Mouse (Mus musculus) CH12.LX (cell line): Measurements from ENCODE around the gene Car10. TPM values are rescaled to one million over a fixed set of nuclear protein-coding genes. Genes with fewer than 3 reads are reported as not detected.

Experiments
- DNase-seq: peaks from one replicate; pipeline ENCODE4 v3.0.0-alpha.2; 2013; ENCODE audit errors: extremely low read depth
- H3K27ac ChIP-seq: 2 replicates; pipeline ENCODE4 v1.5.1; 2012; ENCODE audit warnings: low read depth, mild to moderate bottlenecking, control low read depth, moderate library complexity; ENCODE audit not compliant: insufficient read depth
- H3K27me3 ChIP-seq: replicated peaks from 2 replicates; pipeline ENCODE3; 2012; ENCODE audit warnings: inconsistent platforms
- H3K36me3 ChIP-seq, 2 experiments: replicated peaks in 1 of 2; 2 replicates each; pipeline versions ENCODE3 to v1.6.1; 2012; ENCODE audit warnings: inconsistent platforms in 1 of 2, low read length in 1 of 2, mild to moderate bottlenecking in 1 of 2, mixed read lengths in 1 of 2, moderate library complexity in 1 of 2; ENCODE audit not compliant: control insufficient read depth in 1 of 2, insufficient read depth in 1 of 2
- H3K4me1 ChIP-seq, 2 experiments: 2 replicates each; pipeline ENCODE4 v1.6.1; 2012; ENCODE audit warnings: inconsistent platforms in 1 of 2, moderate library complexity in 1 of 2; ENCODE audit not compliant: insufficient read depth in 2 of 2, control insufficient read depth in 1 of 2
- H3K4me2 ChIP-seq: 2 replicates; pipeline ENCODE4 v1.6.1; 2012; ENCODE audit warnings: low read depth, mild to moderate bottlenecking, control low read depth; ENCODE audit not compliant: poor library complexity, insufficient read depth, severe bottlenecking
- H3K4me3 ChIP-seq, 3 experiments: fragments of 150-350 bp in 1 of 3; sonication (generic) in 1 of 3; replicated peaks in 1 of 3; 2 replicates each; pipeline versions ENCODE3 to v1.5.1; 2011 to 2012; ENCODE audit warnings: low read depth in 2 of 3, low read length in 2 of 3, mild to moderate bottlenecking in 2 of 3, moderate library complexity in 2 of 3, control low read depth in 1 of 3, improper control_type of control experiment in 1 of 3, inconsistent platforms in 1 of 3, mixed read lengths in 1 of 3; ENCODE audit not compliant: poor library complexity in 1 of 3
- H3K79me2 ChIP-seq: replicated peaks from 2 replicates; pipeline ENCODE4 v1.6.1; 2012; ENCODE audit warnings: mild to moderate bottlenecking, moderate library complexity; ENCODE audit not compliant: control insufficient read depth, poor library complexity, insufficient read depth, severe bottlenecking; ENCODE audit errors: extremely low read depth
- H3K9ac ChIP-seq: 2 replicates; pipeline ENCODE4 v1.6.1; 2012; ENCODE audit warnings: low read depth, mild to moderate bottlenecking, control low read depth, moderate library complexity; ENCODE audit not compliant: insufficient read depth
- H3K9me3 ChIP-seq: replicated peaks from 2 replicates; pipeline ENCODE3; 2012; ENCODE audit warnings: low read length, inconsistent platforms, mixed read lengths
- BHLHE40 ChIP-seq: IDR thresholded peaks from 2 replicates; pipeline ENCODE4 v1.6.1; 2011; ENCODE audit warnings: mild to moderate bottlenecking, low read depth, low read length, improper control_type of control experiment
- CHD1 ChIP-seq: IDR thresholded peaks from 2 replicates; pipeline ENCODE4 v1.6.1; 2012; ENCODE audit warnings: low read depth, low read length, improper control_type of control experiment, inconsistent platforms
- CHD2 ChIP-seq: IDR thresholded peaks from 2 replicates; pipeline ENCODE4 v1.6.1; 2011; ENCODE audit warnings: low read length, improper control_type of control experiment
- CTCF ChIP-seq, 2 experiments: IDR thresholded peaks in 1 of 2; conservative IDR thresholded peaks in 1 of 2; 2 replicates each; pipeline ENCODE4 v1.5.1; 2011 to 2012; ENCODE audit warnings: low read depth in 2 of 2, low read length in 2 of 2, improper control_type of control experiment in 1 of 2, inconsistent platforms in 1 of 2, mild to moderate bottlenecking in 1 of 2, moderate library complexity in 1 of 2
- E2F4 ChIP-seq: IDR thresholded peaks from 2 replicates; pipeline ENCODE4 v1.6.1; 2011; ENCODE audit warnings: low read depth, low read length, improper control_type of control experiment; ENCODE audit not compliant: insufficient replicate concordance
- ELF1 ChIP-seq: IDR thresholded peaks from 2 replicates; pipeline ENCODE4 v1.6.1; 2014; ENCODE audit warnings: low read depth, mild to moderate bottlenecking, inconsistent platforms, low read length, improper control_type of control experiment
- EP300 ChIP-seq: IDR thresholded peaks from 2 replicates; pipeline ENCODE4 v1.6.1; 2011; ENCODE audit warnings: low read length, improper control_type of control experiment
- ETS1 ChIP-seq: conservative IDR thresholded peaks from 2 replicates; pipeline ENCODE4 v1.6.1; 2012; ENCODE audit warnings: low read depth, mild to moderate bottlenecking, inconsistent platforms, low read length, improper control_type of control experiment, moderate library complexity
- GABPA ChIP-seq: IDR thresholded peaks from 2 replicates; pipeline ENCODE4 v1.6.1; 2012; ENCODE audit warnings: low read depth, low read length, improper control_type of control experiment, inconsistent platforms; ENCODE audit not compliant: insufficient replicate concordance
- HCFC1 ChIP-seq: IDR thresholded peaks from 2 replicates; pipeline ENCODE4 v1.6.1; 2012; ENCODE audit warnings: low read depth, mild to moderate bottlenecking, inconsistent platforms, low read length, improper control_type of control experiment
- JUN ChIP-seq: IDR thresholded peaks from 2 replicates; pipeline ENCODE4 v1.6.1; 2011; ENCODE audit warnings: low read depth, mild to moderate bottlenecking, low read length, improper control_type of control experiment, moderate library complexity; ENCODE audit not compliant: insufficient read depth
- JUND ChIP-seq: conservative IDR thresholded peaks from 2 replicates; pipeline ENCODE4 v1.6.1; 2011; ENCODE audit warnings: low read depth, low read length, improper control_type of control experiment
- KAT2A ChIP-seq: IDR thresholded peaks from 2 replicates; pipeline ENCODE4 v1.6.1; 2012; ENCODE audit warnings: low read length, improper control_type of control experiment, inconsistent platforms; ENCODE audit not compliant: insufficient replicate concordance
- MAX ChIP-seq: IDR thresholded peaks from 2 replicates; pipeline ENCODE4 v1.6.1; 2011; ENCODE audit warnings: low read length, improper control_type of control experiment
- MEF2A ChIP-seq: IDR thresholded peaks from 2 replicates; pipeline ENCODE4 v1.6.1; 2014; ENCODE audit warnings: low read depth, mild to moderate bottlenecking, inconsistent platforms, low read length, improper control_type of control experiment, borderline replicate concordance
- MXI1 ChIP-seq: IDR thresholded peaks from 2 replicates; pipeline ENCODE4 v1.6.1; 2011; ENCODE audit warnings: mild to moderate bottlenecking, low read depth, low read length, improper control_type of control experiment
- NRF1 ChIP-seq: IDR thresholded peaks from 2 replicates; pipeline ENCODE4 v1.6.1; 2014; ENCODE audit warnings: low read depth, mild to moderate bottlenecking, inconsistent platforms, low read length, improper control_type of control experiment, moderate library complexity
- PAX5 ChIP-seq: IDR thresholded peaks from 2 replicates; pipeline ENCODE4 v1.6.1; 2012; ENCODE audit warnings: low read length, inconsistent platforms, mixed read lengths
- POLR2A ChIP-seq: IDR thresholded peaks from 2 replicates; pipeline ENCODE4 v1.6.1; 2011; ENCODE audit warnings: low read depth, mild to moderate bottlenecking, improper control_type of control experiment, low read length
- RAD21 ChIP-seq: IDR thresholded peaks from 2 replicates; pipeline ENCODE4 v1.6.1; 2011; ENCODE audit warnings: low read depth, mild to moderate bottlenecking, low read length, improper control_type of control experiment, moderate library complexity
- RCOR1 ChIP-seq: conservative IDR thresholded peaks from 2 replicates; pipeline ENCODE4 v1.6.1; 2012; ENCODE audit warnings: low read depth, mild to moderate bottlenecking, inconsistent platforms, low read length, improper control_type of control experiment
- TCF12 ChIP-seq: IDR thresholded peaks from 2 replicates; pipeline ENCODE4 v1.6.1; 2014; ENCODE audit warnings: low read depth, mild to moderate bottlenecking, inconsistent platforms, low read length, improper control_type of control experiment
- UBTF ChIP-seq: IDR thresholded peaks from 2 replicates; pipeline ENCODE4 v1.6.1; 2012; ENCODE audit warnings: low read depth, mild to moderate bottlenecking, inconsistent platforms, low read length, improper control_type of control experiment, moderate library complexity
- ZKSCAN1 ChIP-seq: IDR thresholded peaks from 2 replicates; pipeline ENCODE4 v1.6.1; 2012; ENCODE audit warnings: low read depth, inconsistent platforms, low read length, improper control_type of control experiment, borderline replicate concordance
- dilution Hi-C: fragments of 300-500 bp; cut with MboI; formaldehyde crosslinking; loops from 2 replicates; pipeline ENCODE4 v1.14.3; 2020; ENCODE audit warnings: low sequenced_read_pairs; ENCODE audit not compliant: extremely low pct_unique_long_range_greater_than_20kb, extremely low pct_ligation_motif_present
- in situ Hi-C: fragments of 300-500 bp; cut with MboI; formaldehyde crosslinking; loops from 3 replicates; pipeline ENCODE4 v1.14.3; 2019; ENCODE audit warnings: low sequenced_read_pairs, low pct_ligation_motif_present, low pct_unique_long_range_greater_than_20kb, mixed read lengths
- polyA plus RNA-seq: library from polyadenylated mRNA; unstranded; fragments of >175 nt; gene quantifications from 2 replicates; pipeline ENCODE4 v1.2.1, GENCODE M21; 2012; ENCODE audit warnings: low read depth; ENCODE audit not compliant: insufficient read length
- total RNA-seq, 2 experiments: library from RNA; depleted of rRNA; stranded (reverse); fragments of 300-350 nt in 1 of 2; fragments of >200 nt in 1 of 2; gene quantifications; 2 replicates each; pipeline ENCODE4 v1.2.3; 2012 to 2014

The Car10 gene
- total and polyA plus RNA-seq, 3 experiments = not detected

- dilution Hi-C loops = no loop called here
- in situ Hi-C loops = no loop called here
- Histone ChIP-seq H3K9me3 (no peaks in the 10 kb centered on the region), H3K4me2 (no peak overlapping the region), H3K36me3 (no peaks in the 10 kb centered on the region), H3K4me3 (no peak overlapping the region), H3K4me1 (peaks cover 3 to 8% of the 10 kb centered on the region in 2 experiments; a peak in 2 of 4 replicates), H3K27ac (no peak overlapping the region), H3K79me2 (no peaks in the 10 kb centered on the region), H3K9ac (no peak overlapping the region), H3K27me3 (peaks cover 32% of the 10 kb centered on the region)
- TF ChIP-seq MEF2A (no peak), ZKSCAN1 (no peak), UBTF (no peak), RCOR1 (no peak), MXI1 (no peak), CHD2 (no peak), PAX5 (no peak), ELF1 (no peak), RAD21 (no peak), MAX (no peak), POLR2A (no peak), TCF12 (no peak), KAT2A (no peak), NRF1 (no peak), CHD1 (no peak), CTCF (conservative IDR thresholded peaks at IDR 0.05 in 1 of 2, IDR thresholded peaks at IDR 0.05 in 1 of 2; ENCODE audit: low read depth in 2 of 2, low read length in 2 of 2) (no peak), GABPA (no peak), EP300 (no peak), BHLHE40 (no peak)
- no peak for DNase-seq
These were observed 500.3 kb downstream of the Car10 start for GRCm38 (mm10) chr11:93598175-93598574.

DNA sequence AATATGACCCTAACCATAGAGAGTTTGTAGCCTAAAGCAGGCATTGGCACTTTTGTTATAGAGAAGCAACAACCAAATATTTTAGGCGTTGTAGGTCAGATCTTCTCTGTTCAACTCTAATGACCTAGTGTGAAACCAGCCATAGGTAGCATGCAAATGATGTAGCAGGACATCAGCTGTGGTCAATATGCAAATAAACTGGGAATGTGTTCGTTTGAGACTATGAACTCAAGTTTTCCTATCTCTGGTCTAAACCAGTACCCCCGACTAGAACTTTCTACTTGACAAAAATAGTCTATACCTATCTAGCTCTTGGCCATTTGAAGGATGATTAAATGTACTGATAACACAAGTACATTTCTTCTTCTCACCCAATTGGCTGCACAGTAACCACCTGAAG is 501.9 kb downstream of the Car10 start:
- no peak overlapping the region for H3K4me3 ChIP-seq
- dilution Hi-C loops (no loop called here), in situ Hi-C loops (no loop called here)
- no peaks in the 10 kb centered on the region for H3K9me3 ChIP-seq
- H3K27ac ChIP-seq = no peak overlapping the region
- peaks cover 23% of the 10 kb centered on the region for H3K27me3 ChIP-seq
- peaks cover 3 to 8% of the 10 kb centered on the region in 2 experiments; a peak in 2 of 4 replicates for H3K4me1 ChIP-seq
- peak; percentile 9 for DNase-seq
- H3K36me3 ChIP-seq = no peaks in the 10 kb centered on the region
- no peak overlapping the region for H3K9ac ChIP-seq
- no peak overlapping the region for H3K4me2 ChIP-seq
- no peaks in the 10 kb centered on the region for H3K79me2 ChIP-seq
- TF ChIP-seq ETS1 (peak; percentile 66; the same call in 1 of the 2 replicates), EP300 (peak; percentile 70; the same call in 1 of the 2 replicates), MEF2A (peak; percentile 76), CHD1 (no peak), JUND (peak; percentile 63), HCFC1 (no peak), E2F4 (no peak), JUN (peak; percentile 55)
